Mouse (Mus musculus) mouse embryonic stem cell (cell line): Measurements from ENCODE around the gene Shank1.

ENCODE experiments used
- in situ Hi-C, 2 experiments: fragments of 300-500 bp; cut with MboI; formaldehyde crosslinking; loops; 1 replicate in 1 of 2; 3 replicates in 1 of 2; pipeline ENCODE4 v1.14.3; 2019 to 2020; ENCODE audit warnings: low sequenced_read_pairs in 2 of 2, low pct_unique_long_range_greater_than_20kb in 1 of 2, mixed read lengths in 1 of 2; ENCODE audit not compliant: unreplicated experiment in 1 of 2

The Shank1 gene

GRCm38 (mm10) chr7:44334139-44334538, 24.1 kb downstream of the Shank1 start:
- in situ Hi-C loops = loop anchor here in 1 of 2 experiments (25.0 kb wide), 1 partner anchor 103 kb away; the partner anchor contains the start of gene Lrrc4b

- in situ Hi-C loops = loop anchor here in 1 of 2 experiments (25.0 kb wide), 1 partner anchor 102 kb away; the partner anchor contains the start of gene Lrrc4b
Observed at GRCm38 (mm10) chr7:44335031-44335878, 25.2 kb downstream of the Shank1 start.

- in situ Hi-C loops = loop anchor here in 1 of 2 experiments (25.0 kb wide), 1 partner anchor 101 kb away; the partner anchor contains the start of gene Lrrc4b
Observed at GRCm38 (mm10) chr7:44336046-44337021, 26.3 kb downstream of the Shank1 start.

- in situ Hi-C loops = loop anchor here in 1 of 2 experiments (25.0 kb wide), 1 partner anchor 100 kb away; the partner anchor contains the start of gene Lrrc4b
Observed at GRCm38 (mm10) chr7:44337121-44337849, 27.2 kb downstream of the Shank1 start.

GRCm38 (mm10) chr7:44340226-44340625, 30.2 kb downstream of the Shank1 start:
- in situ Hi-C loops = loop anchor here in 1 of 2 experiments (25.0 kb wide), 1 partner anchor 97 kb away; the partner anchor contains the start of gene Lrrc4b

- in situ Hi-C loops = loop anchor here in 1 of 2 experiments (25.0 kb wide), 1 partner anchor 96 kb away; the partner anchor contains the start of gene Lrrc4b
Observed at GRCm38 (mm10) chr7:44341119-44341518, 31.1 kb downstream of the Shank1 start.

GRCm38 (mm10) chr7:44341714-44342113, 31.7 kb downstream of the Shank1 start:
- in situ Hi-C loops = loop anchor here in 1 of 2 experiments (25.0 kb wide), 1 partner anchor 96 kb away; the partner anchor contains the start of gene Lrrc4b

- in situ Hi-C loops = loop anchor here in 1 of 2 experiments (25.0 kb wide), 1 partner anchor 94 kb away; the partner anchor contains the start of gene Lrrc4b
Observed at GRCm38 (mm10) chr7:44343459-44344015, 33.5 kb downstream of the Shank1 start.

- in situ Hi-C loops = loop anchor here in 1 of 2 experiments (25.0 kb wide), 1 partner anchor 93 kb away; the partner anchor contains the start of gene Lrrc4b
Observed at GRCm38 (mm10) chr7:44344622-44345021, 34.6 kb downstream of the Shank1 start.

- in situ Hi-C loops = loop anchor here in 1 of 2 experiments (25.0 kb wide), 1 partner anchor 88 kb away; the partner anchor contains the start of gene Lrrc4b
Observed at GRCm38 (mm10) chr7:44349043-44349442, 39.0 kb downstream of the Shank1 start.

GRCm38 (mm10) chr7:44350957-44351711, 41.1 kb downstream of the Shank1 start:
- in situ Hi-C loops = no loop called here

GRCm38 (mm10) chr7:44351881-44352749, 42.1 kb downstream of the Shank1 start:
- in situ Hi-C loops = no loop called here

GRCm38 (mm10) chr7:44352750-44353600, 42.9 kb downstream of the Shank1 start:
- in situ Hi-C loops = no loop called here

GRCm38 (mm10) chr7:44353601-44354340, 43.7 kb downstream of the Shank1 start:
- in situ Hi-C loops = no loop called here
